Mouse (Mus musculus) intestine, embryonic 16.5 days (tissue): ENCODE results near the gene Wrap53. TPM values are rescaled to one million over a fixed set of nuclear protein-coding genes. Genes with fewer than 3 reads are reported as not detected.

ENCODE experiments used
- ATAC-seq: fragments of 200-750 bp; cut with Nextera tagmentation; 2 replicates; pipeline ENCODE4 v1.8.0; 2017; ENCODE audit warnings: moderate TSS enrichment, moderate library complexity
- H3K27ac ChIP-seq: fragments of 300-500 bp; sonication (generic); 2 replicates; pipeline ENCODE4 v1.5.1; 2014; ENCODE audit warnings: mild to moderate bottlenecking, low read length
- H3K27me3 ChIP-seq: fragments of 300-500 bp; sonication (generic); replicated peaks from 2 replicates; pipeline ENCODE4 v1.6.1; 2014; ENCODE audit warnings: low read length, control low read depth, mixed read lengths; ENCODE audit not compliant: control insufficient read depth, insufficient read depth
- H3K36me3 ChIP-seq: fragments of 300-500 bp; sonication (generic); 2 replicates; pipeline ENCODE4 v1.6.1; 2014; ENCODE audit warnings: low read length, control low read depth; ENCODE audit not compliant: control insufficient read depth, insufficient read depth
- H3K4me1 ChIP-seq: fragments of 300-500 bp; sonication (generic); 2 replicates; pipeline ENCODE4 v1.6.1; 2014; ENCODE audit warnings: low read length, control low read depth, mixed read lengths; ENCODE audit not compliant: control insufficient read depth, insufficient read depth
- H3K4me2 ChIP-seq: fragments of 300-500 bp; sonication (generic); 2 replicates; pipeline ENCODE4 v1.6.1; 2014; ENCODE audit warnings: low read depth, low read length, control low read depth
- H3K4me3 ChIP-seq: fragments of 300-500 bp; sonication (generic); 2 replicates; pipeline ENCODE4 v1.5.1; 2014; ENCODE audit warnings: mild to moderate bottlenecking, low read length
- H3K9ac ChIP-seq: fragments of 300-500 bp; sonication (generic); 2 replicates; pipeline ENCODE4 v1.6.1; 2014; ENCODE audit warnings: low read depth, low read length
- H3K9me3 ChIP-seq: fragments of 300-500 bp; sonication (generic); 2 replicates; pipeline ENCODE4 v1.6.1; 2016; ENCODE audit warnings: low read length, control low read depth; ENCODE audit not compliant: control insufficient read depth
- WGBS: fragments of 180-500 bp; shearing (Covaris S2); extraction: QIAGEN DNeasy Blood & Tissue Kit; methylation state at CpG from one replicate; pipeline ENCODE4 v1.1.7; 2014; 5-methylcytosine and 5-hydroxymethylcytosine counted together
- polyA plus RNA-seq: library from polyadenylated mRNA; unstranded; fragments of >200 nt; fragmentation: Nextera tagmentation; extraction: Ambion mirVana; gene quantifications from 2 replicates; pipeline ENCODE4 v1.2.1, GENCODE M21; 2015

The Wrap53 gene
- polyA plus RNA-seq, 1 experiment from 2014 or later = 26.6 TPM

DNA sequence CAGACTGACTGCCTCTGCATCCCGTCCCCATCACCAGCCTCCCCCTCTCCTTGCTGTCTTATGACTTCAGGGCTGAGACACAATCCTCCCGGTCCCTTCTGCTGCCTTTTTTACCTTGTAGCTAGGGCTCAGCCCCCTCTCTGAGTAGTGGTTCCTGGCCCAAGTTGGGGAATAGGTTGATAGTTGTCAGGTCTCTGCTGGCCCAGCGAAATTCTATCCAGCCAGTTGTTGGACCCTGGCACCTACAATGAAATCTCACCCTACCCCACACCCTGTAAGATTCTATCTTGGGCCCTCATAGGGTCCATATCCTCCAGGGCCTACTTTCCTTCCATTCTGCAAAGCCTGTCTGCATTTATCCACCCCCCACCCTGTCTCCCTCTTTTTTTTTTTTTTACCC is 11.4 kb upstream of the Wrap53 start:
- Histone ChIP-seq H3K4me3 (no peak overlapping the region), H3K27me3 (no peaks in the 10 kb centered on the region), H3K9ac (no peak overlapping the region), H3K27ac (no peak overlapping the region), H3K4me2 (no peak overlapping the region), H3K4me1 (no peaks in the 10 kb centered on the region), H3K9me3 (no peaks in the 10 kb centered on the region), H3K36me3 (peaks cover 29% of the 10 kb centered on the region)
- no peak for ATAC-seq
- WGBS = 88% methylated on average over 3 of the region's 3 CpGs

DNA sequence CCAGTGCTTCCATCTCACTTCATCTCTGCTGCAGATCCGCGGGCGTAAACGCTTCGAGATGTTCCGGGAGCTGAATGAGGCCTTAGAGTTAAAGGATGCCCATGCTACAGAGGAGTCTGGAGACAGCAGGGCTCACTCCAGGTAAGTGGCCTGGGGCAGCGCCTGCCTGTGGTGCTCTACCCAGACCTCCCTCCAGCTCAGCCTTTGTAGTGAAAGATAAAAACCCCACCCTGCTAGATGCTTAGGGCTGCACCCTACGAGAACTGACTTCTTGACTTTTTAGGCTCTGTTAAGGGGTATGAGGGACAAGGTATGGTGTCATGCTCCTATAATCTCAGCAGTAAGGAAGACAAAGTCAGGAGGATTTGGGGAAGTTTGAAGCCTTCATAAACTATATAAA is 10.6 kb upstream of the Wrap53 start:
- Histone ChIP-seq H3K4me2 (no peak overlapping the region), H3K4me3 (no peak overlapping the region), H3K4me1 (no peaks in the 10 kb centered on the region), H3K27ac (no peak overlapping the region), H3K36me3 (peaks cover 29% of the 10 kb centered on the region), H3K9ac (no peak overlapping the region), H3K27me3 (no peaks in the 10 kb centered on the region), H3K9me3 (no peaks in the 10 kb centered on the region)
- no peak for ATAC-seq
- WGBS = 90% methylated on average over 8 of the region's 8 CpGs

DNA sequence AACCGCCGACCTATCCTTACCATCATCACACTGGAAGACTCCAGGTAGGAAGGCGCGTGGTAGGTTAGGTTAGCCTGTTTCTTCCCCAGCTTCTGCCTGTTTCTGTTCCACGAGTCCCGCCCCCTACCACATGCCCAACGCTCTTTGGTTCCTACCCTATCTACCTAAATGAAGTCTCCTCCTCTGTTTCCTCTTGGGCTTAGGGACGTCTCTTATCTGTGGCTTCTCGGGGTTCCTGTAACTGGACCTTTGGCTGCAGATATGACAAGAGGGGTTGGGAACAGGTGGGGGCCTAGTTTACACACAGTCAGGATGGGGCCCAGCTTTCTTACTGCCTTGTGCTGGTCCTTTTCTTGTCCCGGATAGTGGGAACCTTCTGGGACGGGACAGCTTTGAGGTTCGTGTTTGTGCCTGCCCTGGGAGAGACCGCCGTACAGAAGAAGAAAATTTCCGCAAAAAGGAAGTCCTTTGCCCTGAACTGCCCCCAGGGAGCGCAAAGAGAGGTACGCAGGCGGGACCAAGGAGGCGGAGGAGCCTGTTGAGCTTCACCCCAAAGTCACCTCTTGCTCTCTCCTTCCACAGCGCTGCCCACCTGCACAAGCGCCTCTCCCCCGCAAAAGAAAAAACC is 9.3 kb upstream of the Wrap53 start:
- Histone ChIP-seq H3K9me3 (no peaks in the 10 kb centered on the region), H3K4me1 (peaks cover 6% of the 10 kb centered on the region; the same call in 1 of the 2 replicates), H3K27me3 (no peaks in the 10 kb centered on the region), H3K4me2 (no peak overlapping the region), H3K27ac (no peak overlapping the region), H3K4me3 (no peak overlapping the region), H3K9ac (no peak overlapping the region), H3K36me3 (peaks cover 29% of the 10 kb centered on the region)
- no peak for ATAC-seq
- 92% methylated on average over 22 of the region's 22 CpGs for WGBS

DNA sequence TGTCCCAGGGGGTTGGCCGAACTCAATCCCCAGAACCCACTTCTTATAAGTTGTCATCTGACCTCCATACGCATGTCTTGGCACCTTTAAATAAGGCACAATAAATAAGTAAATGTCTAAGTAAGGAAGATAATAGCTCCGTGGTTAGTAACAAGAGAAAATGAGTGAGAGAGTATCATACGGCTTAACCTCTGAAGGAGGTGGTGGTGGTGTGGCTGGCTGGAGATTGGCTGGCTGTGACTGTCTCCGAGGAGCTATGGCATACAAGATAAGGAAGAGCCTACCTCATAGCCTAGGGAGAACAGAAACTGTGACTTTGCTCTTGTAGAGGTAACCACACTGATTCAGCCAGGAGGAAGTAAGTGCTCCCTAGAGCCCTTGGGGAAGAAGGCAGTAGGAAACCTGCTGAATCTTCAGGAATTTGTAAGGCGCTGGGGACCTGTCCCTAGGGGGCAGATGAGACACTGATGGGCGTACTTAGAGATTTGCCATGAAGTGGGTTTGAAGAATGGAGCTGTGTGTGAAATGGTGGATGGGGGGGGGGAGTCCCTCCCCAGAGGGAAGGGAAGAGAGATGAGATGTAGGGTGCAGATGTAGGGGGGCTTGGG is 5.8 kb upstream of the Wrap53 start:
- ATAC-seq = peak; percentile 54

DNA sequence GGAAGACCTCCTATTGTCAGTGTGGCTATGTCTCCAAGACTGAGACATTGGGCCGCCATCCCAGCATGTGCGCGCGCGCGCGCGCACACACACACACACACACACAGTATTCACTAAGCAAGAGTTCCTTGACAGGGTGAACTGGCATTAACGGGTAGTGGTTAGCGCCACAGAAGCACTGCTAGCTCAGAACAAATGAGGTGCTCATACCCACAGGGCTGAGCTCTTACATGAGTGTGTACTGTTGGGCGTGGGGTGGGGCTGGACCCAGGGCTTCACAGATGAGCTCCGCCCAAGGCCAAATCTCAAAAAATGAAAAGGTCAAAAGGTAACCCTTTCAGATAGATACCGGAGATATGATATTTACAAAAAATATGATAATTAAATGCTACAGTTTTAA is 4.9 kb upstream of the Wrap53 start:
- H3K4me1 ChIP-seq = peaks cover 13% of the 10 kb centered on the region
- H3K4me2 ChIP-seq = no peak overlapping the region
- H3K9me3 ChIP-seq = no peaks in the 10 kb centered on the region
- H3K4me3 ChIP-seq = no peak overlapping the region
- H3K27me3 ChIP-seq = no peaks in the 10 kb centered on the region
- no peak overlapping the region for H3K9ac ChIP-seq
- no peak overlapping the region for H3K27ac ChIP-seq
- 91% methylated on average over 13 of the region's 13 CpGs for WGBS
- peaks cover 22% of the 10 kb centered on the region for H3K36me3 ChIP-seq
- ATAC-seq = no peak

More for the DNA sequence above, 5.8 kb upstream of the Wrap53 start:
- no peak overlapping the region for H3K4me2 ChIP-seq
- H3K36me3 ChIP-seq = peaks cover 29% of the 10 kb centered on the region
- no peaks in the 10 kb centered on the region for H3K9me3 ChIP-seq
- no peak overlapping the region for H3K9ac ChIP-seq
- H3K4me1 ChIP-seq = peaks cover 13% of the 10 kb centered on the region
- peak overlapping the region; percentile 21; the same call in 1 of the 2 replicates for H3K27ac ChIP-seq
- WGBS = 75% methylated on average over 7 of the region's 7 CpGs
- no peak overlapping the region for H3K4me3 ChIP-seq
- no peaks in the 10 kb centered on the region for H3K27me3 ChIP-seq

DNA sequence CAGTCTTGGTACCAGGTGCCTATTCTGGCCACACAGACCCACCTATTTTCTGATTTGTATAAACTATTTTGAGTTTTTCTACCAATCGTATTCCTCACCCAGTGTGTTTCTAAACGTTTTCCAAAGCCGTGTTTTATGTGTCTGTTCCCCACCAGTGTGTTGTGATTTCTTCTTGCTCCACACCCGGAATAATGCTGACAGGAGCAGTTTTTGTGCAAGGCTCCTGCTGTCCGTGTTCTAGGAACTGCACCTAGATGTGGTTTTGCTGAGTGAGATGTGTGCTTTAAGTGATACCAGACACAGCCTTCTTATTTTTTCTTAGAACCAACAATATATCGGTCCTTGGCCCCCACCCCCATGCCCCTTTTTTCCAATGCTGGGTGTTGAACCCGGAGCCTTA is 4.0 kb upstream of the Wrap53 start:
- Histone ChIP-seq H3K4me3 (no peak overlapping the region), H3K4me2 (no peak overlapping the region), H3K4me1 (peaks cover 13% of the 10 kb centered on the region), H3K9me3 (no peaks in the 10 kb centered on the region), H3K27ac (no peak overlapping the region), H3K9ac (no peak overlapping the region), H3K36me3 (peaks cover 13% of the 10 kb centered on the region), H3K27me3 (no peaks in the 10 kb centered on the region)
- ATAC-seq = no peak
- WGBS = 83% methylated on average over 7 of the region's 7 CpGs

DNA sequence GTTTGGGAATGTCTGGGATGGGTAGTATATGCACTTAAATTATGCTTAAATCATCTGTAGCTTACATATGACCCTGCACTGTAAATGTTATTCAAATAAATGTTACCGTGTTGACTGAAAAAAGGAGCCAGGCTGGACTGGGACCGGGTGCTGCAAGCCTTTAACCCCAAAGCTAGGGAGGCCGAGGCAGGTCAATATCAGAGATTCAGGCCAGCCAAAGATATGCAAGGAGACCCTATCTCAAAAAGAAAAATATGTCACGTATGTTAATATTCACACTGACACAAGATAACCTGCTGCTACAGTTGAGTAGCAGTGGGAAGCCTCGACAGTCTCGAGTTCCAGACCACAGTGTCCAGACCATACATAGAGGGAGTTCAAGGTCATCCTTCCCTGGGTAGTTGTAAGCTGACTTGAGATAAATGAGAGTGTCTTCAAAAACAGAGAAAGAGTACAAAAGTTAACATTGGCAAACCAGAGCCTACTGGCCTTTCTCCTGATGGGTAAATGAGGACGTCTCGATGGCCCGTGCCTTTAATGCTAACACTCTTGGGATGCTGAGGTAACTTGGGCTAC is 2.3 kb upstream of the Wrap53 start:
- Histone ChIP-seq H3K9me3 (no peaks in the 10 kb centered on the region), H3K27ac (no peak overlapping the region), H3K27me3 (no peaks in the 10 kb centered on the region), H3K9ac (0 out of 2 replicates have a peak overlapping the region, but pooled peaks have one; percentile 19), H3K4me2 (peak overlapping the region; percentile 68), H3K36me3 (0 out of 2 replicates have a peak, but pooled peaks cover under 1% of the 10 kb centered on the region), H3K4me1 (peaks cover 23% of the 10 kb centered on the region), H3K4me3 (peak overlapping the region; percentile 14)
- ATAC-seq = no peak
- 62% methylated on average over 9 of the region's 9 CpGs for WGBS

DNA sequence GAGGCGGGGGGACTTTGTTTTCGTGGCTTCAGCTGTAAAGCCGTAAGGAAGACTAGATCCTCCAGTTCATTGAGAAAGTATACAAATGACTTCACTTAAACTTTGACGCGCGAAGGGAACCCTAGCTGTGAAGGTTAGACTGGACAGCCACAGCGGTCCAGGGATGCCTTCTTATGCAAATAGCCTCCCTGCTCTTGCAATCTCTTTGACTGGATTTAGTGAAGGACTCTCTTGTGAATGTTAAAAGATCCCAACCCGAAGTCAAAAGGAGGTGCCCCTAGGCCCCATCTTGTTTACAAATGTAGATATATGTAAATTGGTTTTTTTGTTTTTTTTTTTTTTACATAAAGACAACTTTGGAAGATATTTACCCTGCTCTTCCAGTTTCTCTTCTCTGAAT is 1.8 kb upstream of the Wrap53 start:
- ATAC-seq = no peak
- Histone ChIP-seq H3K4me3 (peak overlapping the region; percentile 73), H3K36me3 (no peaks in the 10 kb centered on the region), H3K9ac (peak overlapping the region; percentile 74), H3K27ac (peak overlapping the region; percentile 98), H3K9me3 (no peaks in the 10 kb centered on the region), H3K27me3 (no peaks in the 10 kb centered on the region), H3K4me2 (peak overlapping the region; percentile 68), H3K4me1 (peaks cover 28% of the 10 kb centered on the region)
- under 1% methylated on average over 8 of the region's 8 CpGs for WGBS

DNA sequence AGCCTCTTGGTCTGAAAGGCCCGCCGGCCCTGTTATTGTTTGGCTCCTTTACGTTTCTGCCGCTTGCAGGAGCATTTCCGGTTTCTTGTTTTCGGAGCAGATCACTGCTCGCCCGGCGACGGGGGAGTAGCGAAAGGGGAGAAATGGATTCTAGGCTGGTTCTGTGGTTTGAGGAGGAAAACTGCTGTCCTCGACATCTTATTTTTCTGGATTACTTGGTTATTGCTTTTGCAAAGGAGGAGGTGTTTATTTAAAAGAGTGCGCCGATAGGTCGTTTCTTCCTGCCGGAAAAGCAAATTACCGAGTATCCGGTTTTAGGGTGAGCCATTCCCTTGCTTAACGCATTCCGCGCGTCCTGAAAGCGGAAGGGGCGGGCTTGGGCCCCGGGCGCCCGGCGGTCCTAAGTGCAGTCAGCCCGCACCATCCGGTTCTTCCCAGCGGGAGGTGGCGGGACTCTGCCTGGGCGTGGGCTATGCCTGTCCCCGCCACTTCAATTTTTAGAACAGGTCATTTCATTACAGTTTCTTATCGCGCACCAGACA is 1.2 kb upstream of the Wrap53 start:
- no peaks in the 10 kb centered on the region for H3K9me3 ChIP-seq
- peaks cover 28% of the 10 kb centered on the region for H3K4me1 ChIP-seq
- H3K27ac ChIP-seq = peak overlapping the region; percentile 98
- H3K27me3 ChIP-seq = no peaks in the 10 kb centered on the region
- WGBS = under 1% methylated on average over 36 of the region's 36 CpGs
- peak overlapping the region; percentile 73 for H3K4me3 ChIP-seq
- no peaks in the 10 kb centered on the region for H3K36me3 ChIP-seq
- H3K9ac ChIP-seq = peak overlapping the region; percentile 74
- peak overlapping the region; percentile 68 for H3K4me2 ChIP-seq
- peak; percentile 80 for ATAC-seq
